Mouse (Mus musculus) ES-E14 (cell line): ENCODE measurements around the gene Lmx1a.

Experiments
- CHD2 ChIP-seq: IDR thresholded peaks from 2 replicates; pipeline ENCODE4 v1.6.1; 2014; ENCODE audit warnings: mild to moderate bottlenecking, low read depth, low read length, inconsistent platforms
- HCFC1 ChIP-seq: IDR thresholded peaks from 2 replicates; pipeline ENCODE4 v1.6.1; 2012; ENCODE audit warnings: low read length, inconsistent platforms, borderline replicate concordance; ENCODE audit not compliant: insufficient read depth
- MAFK ChIP-seq: IDR thresholded peaks from 2 replicates; pipeline ENCODE4 v1.6.1; 2014; ENCODE audit warnings: mild to moderate bottlenecking, low read depth, low read length, inconsistent platforms; ENCODE audit not compliant: insufficient read depth
- ZC3H11A ChIP-seq: IDR thresholded peaks from 2 replicates; pipeline ENCODE4 v1.6.1; 2012; ENCODE audit warnings: low read depth, mild to moderate bottlenecking, inconsistent platforms, low read length, borderline replicate concordance
- ZNF384 ChIP-seq: IDR thresholded peaks from 2 replicates; pipeline ENCODE4 v1.6.1; 2012; ENCODE audit warnings: low read depth, low read length, inconsistent platforms

DNA sequence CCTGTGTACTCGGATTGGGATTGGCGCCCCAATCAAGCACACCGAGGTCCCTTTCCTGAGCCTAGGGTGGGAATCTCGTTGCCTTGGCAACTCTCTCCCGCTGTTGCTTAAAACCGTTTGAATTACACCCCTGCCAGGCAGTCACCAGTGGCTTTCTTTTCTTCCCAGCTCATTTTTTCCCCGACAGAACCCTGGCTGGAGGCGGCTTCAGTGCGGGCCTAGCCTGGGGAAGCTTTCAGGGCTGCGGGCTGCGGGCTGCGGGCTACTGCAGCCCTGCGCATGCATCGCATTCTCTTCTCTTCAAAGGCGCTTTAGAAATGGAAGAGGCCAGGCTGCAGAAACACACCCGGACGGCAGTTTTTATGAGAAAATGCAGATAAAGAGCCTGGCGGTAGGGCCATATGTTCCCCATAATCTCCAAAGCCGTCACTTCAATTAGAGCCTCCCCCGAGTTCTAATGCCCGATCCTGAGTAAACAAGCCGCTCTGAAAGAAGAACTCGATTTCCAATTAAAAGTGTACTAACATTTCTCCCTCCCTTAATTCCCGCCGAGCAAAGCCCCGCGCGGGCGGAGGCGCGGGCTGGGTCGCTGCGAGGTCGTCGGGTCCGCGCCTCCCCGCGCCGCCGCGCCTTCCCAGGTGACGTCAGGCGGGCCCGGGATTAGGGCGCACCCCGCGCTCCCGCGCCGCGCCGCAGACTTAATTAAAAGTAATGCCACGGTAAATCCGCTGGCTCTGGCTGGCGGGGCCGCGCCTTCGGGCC, 113.7 kb downstream of the Lmx1a start:
- TF ChIP-seq MAFK, result no peak
- TF ChIP-seq CHD2, result no peak
- TF ChIP-seq HCFC1, result no peak
- TF ChIP-seq ZC3H11A, result no peak
- no peak for TF ChIP-seq ZNF384
